Mouse (Mus musculus): ENCODE data around the gene Mras.
A peak's percentile ranks its signal among the peaks of the same experiment; 100 is the strongest.

The Mras gene

GRCm38 (mm10) chr9:99441647-99442433, 4.7 kb upstream of the Mras start:
- no peak for DNase-seq (ENCODE audit: extremely low read depth, insufficient read length, low spot score)

- no peak for DNase-seq (ENCODE audit: extremely low read depth, insufficient read length, low spot score)
Observed at GRCm38 (mm10) chr9:99440941-99441340, 3.8 kb upstream of the Mras start.

GRCm38 (mm10) chr9:99439064-99439463, 1.9 kb upstream of the Mras start:
- no peak for DNase-seq (ENCODE audit: extremely low read depth, insufficient read length, low spot score)

GRCm38 (mm10) chr9:99437781-99438565, 792 bp upstream of the Mras start:
- DNase-seq (ENCODE audit: extremely low read depth, insufficient read length, low spot score), result no peak

DNA sequence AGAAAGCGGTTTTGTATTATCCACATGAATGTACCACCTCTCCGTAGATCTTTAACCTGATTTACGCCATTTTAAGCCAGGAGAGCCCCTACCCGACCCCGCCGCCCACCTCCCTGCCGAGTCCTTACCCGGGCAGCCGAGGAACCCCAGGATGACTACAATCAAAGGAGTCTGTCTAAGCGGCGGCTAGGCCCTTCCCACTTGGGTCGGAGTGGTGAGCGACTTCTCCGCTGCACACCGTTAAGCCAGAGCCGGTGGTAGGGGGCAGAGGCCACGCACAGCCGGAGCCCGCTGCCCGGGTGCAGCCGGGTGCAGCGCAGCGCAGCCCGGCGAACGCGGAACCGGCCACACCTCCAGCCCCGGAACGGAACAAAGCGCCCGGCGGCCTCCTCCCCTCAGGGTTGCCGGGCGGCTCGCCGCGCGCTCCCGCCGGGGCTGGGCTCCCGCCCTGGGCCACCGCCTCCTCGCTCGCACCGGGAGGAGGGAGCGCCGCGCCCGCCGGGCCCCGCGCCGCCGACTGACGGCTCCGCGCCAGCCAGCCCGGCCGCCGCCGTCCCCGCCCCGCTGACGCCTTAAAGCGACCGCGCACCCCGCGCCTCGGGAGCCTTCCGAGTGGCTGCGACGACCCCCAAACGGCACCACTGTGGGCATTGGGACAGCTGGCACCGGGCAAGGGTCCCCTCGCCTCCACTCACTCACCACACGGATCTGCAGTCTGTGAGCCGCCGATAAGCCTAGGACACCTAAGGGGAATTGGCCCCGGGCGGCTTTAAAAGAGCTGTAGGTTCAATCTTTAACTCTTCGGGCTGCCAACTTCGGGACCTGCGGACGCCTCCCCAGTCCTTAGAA, 775 bp downstream of the Mras start:
- DNase-seq (ENCODE audit: extremely low read depth, insufficient read length, low spot score), result peak; percentile 77

DNA sequence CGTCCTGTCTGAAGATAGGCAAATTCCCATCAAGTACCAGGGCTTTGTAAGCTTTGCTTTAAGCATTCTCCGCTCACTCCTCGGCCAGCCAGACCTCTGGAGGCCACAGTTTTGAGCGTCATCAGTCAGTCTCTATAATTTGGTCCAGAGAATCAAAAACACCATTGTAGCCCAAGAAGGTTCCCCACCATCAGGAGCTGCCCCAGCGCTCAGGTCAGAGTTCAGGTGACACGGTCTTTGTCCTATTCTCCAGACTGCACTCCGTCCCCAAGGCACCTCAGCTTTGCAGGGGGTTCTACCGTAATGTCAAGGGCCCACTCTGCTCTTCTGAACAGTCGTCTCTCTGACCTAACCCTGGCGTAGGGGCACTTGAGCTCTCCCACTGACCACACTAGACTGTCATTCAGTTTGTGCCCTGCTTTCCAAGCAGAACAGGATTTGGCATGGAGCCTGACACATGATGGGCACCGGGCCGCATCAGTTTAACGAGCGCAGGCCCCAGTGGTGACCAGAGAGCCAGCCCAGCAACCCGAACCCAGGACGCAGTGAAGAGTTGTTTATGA, 1.5 kb downstream of the Mras start:
- no peak for DNase-seq (ENCODE audit: extremely low read depth, insufficient read length, low spot score)

GRCm38 (mm10) chr9:99434892-99435618, 2.1 kb downstream of the Mras start:
- DNase-seq (ENCODE audit: extremely low read depth, insufficient read length, low spot score), result no peak

- DNase-seq (ENCODE audit: extremely low read depth, insufficient read length, low spot score), result no peak
Observed at GRCm38 (mm10) chr9:99432478-99432877, 4.7 kb downstream of the Mras start.

- DNase-seq (ENCODE audit: extremely low read depth, insufficient read length, low spot score), result no peak
Observed at GRCm38 (mm10) chr9:99431963-99432362, 5.2 kb downstream of the Mras start.

DNA sequence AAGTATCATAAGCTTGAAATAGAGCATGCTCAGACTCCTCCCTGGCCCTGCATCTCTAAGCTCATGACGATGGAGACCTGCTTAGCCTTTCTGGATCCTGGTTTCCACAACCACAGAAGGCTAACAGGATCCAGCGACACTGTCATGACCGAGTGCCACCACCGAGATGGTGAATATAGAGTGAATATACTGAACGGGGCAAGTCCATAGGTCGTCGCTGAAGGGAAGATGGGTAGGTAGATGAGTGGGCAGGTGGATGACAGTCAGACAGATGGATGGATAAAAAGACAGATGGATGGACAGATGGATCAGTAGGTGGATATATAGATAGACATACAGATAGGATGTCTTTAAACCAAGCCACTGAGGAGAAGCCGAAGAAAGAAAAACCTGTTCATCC, 5.8 kb downstream of the Mras start:
- DNase-seq (ENCODE audit: extremely low read depth, insufficient read length, low spot score), result no peak

GRCm38 (mm10) chr9:99430806-99431205, 6.4 kb downstream of the Mras start:
- no peak for DNase-seq (ENCODE audit: extremely low read depth, insufficient read length, low spot score)

- no peak for DNase-seq (ENCODE audit: extremely low read depth, insufficient read length, low spot score)
Observed at GRCm38 (mm10) chr9:99429845-99430244, 7.3 kb downstream of the Mras start.

DNA sequence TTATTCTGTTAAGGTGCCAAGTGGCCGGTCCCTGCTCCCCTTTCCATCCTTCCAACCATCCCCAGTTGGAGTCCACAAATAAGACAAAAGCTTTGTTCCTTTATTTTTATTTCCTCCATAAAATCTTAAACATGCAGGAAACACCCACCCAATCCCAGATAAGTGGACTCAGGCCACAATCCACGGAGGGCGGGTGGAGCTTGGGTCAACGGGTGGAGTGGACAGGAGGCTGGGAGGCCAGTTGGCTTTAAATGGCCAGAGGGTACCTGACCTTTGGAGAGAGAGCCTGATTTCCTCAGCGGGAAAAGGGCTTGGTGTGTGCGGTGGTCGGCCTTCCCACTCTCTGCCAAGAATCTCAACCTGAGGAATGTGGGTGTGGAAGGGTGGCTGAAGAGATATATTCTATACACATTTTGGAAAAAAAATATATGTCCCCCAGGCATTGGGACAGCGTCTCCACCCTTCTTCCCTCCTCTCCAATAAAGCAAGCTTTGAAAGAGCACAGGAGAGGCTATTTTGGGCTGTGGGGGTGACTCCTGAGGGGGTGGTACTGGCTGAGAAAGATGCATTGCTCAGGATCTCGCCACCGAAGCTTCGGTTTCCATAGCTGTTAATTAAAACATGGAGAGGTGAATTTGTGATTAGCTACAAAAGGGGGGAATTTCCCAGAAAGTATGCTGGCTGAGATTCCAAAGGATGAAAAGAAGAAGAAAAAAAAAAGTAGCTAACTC, 8.4 kb downstream of the Mras start:
- no peak for DNase-seq (ENCODE audit: extremely low read depth, insufficient read length, low spot score)

- no peak for DNase-seq (ENCODE audit: extremely low read depth, insufficient read length, low spot score)
Observed at GRCm38 (mm10) chr9:99425262-99425661, 11.9 kb downstream of the Mras start.

- DNase-seq (ENCODE audit: extremely low read depth, insufficient read length, low spot score), result no peak
Observed at GRCm38 (mm10) chr9:99424574-99424863, 12.7 kb downstream of the Mras start.

DNA sequence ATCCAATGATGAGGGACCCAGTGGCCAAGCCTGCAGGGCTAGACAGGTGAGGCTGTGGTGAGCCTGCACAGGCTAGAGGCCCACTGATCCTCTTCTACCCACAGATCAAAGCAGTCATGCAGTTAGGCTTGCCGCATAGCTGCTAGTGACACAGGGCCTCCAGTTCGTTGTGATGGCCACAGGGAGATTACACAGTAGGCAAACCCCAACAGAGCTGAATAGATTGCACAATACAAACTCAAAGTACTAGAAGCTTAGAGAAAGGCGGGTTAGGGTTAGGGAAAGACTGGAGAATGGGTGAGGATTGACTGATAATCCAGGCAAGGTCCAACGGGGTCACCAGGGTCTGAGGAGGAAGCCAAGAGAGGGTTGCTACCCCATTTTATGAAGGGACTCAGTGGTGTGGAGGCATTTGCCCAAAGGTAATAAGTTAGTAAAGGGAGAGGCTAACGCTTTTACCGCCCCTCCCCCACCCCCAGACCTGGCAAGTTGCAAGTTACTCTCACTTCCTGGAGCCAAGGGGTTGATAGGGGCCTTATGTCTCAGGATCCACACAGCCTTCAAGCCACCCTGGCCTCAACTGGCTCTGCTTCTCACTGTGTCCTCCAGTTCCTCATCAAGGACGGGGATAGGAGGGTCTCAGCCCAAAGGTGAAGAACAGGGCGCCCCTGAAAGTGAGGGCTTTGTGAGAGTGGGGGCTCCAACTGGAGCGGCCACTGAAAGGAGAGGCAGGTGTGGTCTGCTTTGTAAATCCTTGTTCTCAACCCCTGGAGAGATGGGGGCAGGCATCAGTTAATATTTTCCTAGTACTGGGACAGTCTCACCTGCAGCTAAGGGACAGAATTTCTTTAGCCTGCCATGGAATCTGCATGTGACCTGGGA, 13.2 kb downstream of the Mras start:
- DNase-seq (ENCODE audit: extremely low read depth, insufficient read length, low spot score), result no peak

GRCm38 (mm10) chr9:99421914-99422313, 15.3 kb downstream of the Mras start:
- no peak for DNase-seq (ENCODE audit: extremely low read depth, insufficient read length, low spot score)

- DNase-seq (ENCODE audit: extremely low read depth, insufficient read length, low spot score), result no peak
Observed at GRCm38 (mm10) chr9:99419951-99420701, 17.1 kb downstream of the Mras start.
